Mouse (Mus musculus): ENCODE data around the gene Des.

Gene Des

DNA sequence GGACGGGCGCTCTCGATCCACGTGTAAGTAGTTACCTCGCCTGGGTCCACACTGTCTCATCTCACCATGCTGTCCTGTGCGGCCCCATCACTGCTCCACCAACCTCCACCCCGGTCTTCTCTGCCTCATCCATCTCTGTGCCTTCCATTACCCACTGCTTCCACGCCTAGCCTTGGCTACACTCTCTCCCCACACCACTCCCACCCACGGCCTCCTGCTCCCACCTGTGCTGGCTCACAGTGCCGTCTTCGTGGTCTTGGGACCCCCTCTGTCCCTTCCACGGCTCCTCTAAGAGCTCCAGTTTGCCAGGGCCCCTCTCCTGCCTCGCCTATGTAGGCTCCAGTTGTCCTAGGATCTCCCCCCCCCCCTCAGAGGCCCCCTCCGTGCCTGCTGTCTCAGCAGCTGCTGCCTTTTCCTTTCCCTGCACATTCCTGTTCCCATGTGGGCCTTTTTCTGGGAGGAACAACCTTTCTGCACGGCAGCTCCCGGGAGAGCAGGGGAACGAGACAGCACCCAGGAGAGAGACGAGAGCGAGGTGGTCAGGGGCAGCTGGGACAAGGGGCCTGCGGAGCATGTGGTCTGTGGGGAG, 25.1 kb downstream of the Des start:
- DNase-seq, result peak in 1 of 2 experiments; percentile 17

DNA sequence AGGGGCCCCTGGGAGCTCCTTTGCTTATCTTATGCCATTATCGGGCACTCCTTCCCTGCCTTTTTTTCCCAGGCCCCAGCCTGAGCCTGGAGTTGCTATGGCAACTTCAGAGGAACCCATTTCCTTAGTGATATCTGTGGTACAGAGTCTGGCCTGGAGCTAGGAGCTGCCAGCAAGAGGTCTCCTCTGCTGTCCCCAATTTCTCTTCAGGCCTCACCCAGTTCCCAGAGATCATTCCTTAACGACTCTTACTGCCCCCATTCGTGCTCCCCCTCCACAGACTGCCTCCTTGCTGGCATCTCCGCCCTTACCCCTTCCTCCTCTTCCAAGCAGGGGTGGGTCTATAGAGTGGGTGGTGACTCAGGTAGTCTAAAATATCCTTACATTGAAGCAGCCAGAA, 26.0 kb downstream of the Des start:
- peak in 1 of 2 experiments; percentile 26 for DNase-seq

DNA sequence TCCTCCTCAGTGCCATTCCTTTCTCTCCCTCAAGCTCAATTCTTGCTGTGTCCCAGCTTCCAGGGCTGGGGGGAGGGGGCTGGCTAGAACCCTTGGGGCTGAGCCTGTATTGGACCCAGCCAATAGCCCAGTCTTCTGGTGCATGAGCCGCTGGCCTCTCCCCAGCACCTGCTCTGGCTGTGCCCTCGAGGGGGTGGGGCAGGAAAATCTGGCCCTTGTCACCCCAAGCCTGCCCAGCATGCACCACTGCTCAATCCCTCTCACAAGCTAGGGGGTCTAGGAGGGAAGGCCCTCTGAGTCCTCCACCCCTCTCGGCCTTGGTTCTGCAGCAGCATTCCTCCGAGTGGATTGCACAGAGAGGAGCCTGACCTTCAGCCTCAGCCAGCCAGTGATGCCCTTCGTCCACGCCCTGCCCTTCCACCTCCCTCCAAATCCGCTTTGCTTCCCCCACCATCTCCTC, 27.4 kb downstream of the Des start:
- DNase-seq, result no peak

DNA sequence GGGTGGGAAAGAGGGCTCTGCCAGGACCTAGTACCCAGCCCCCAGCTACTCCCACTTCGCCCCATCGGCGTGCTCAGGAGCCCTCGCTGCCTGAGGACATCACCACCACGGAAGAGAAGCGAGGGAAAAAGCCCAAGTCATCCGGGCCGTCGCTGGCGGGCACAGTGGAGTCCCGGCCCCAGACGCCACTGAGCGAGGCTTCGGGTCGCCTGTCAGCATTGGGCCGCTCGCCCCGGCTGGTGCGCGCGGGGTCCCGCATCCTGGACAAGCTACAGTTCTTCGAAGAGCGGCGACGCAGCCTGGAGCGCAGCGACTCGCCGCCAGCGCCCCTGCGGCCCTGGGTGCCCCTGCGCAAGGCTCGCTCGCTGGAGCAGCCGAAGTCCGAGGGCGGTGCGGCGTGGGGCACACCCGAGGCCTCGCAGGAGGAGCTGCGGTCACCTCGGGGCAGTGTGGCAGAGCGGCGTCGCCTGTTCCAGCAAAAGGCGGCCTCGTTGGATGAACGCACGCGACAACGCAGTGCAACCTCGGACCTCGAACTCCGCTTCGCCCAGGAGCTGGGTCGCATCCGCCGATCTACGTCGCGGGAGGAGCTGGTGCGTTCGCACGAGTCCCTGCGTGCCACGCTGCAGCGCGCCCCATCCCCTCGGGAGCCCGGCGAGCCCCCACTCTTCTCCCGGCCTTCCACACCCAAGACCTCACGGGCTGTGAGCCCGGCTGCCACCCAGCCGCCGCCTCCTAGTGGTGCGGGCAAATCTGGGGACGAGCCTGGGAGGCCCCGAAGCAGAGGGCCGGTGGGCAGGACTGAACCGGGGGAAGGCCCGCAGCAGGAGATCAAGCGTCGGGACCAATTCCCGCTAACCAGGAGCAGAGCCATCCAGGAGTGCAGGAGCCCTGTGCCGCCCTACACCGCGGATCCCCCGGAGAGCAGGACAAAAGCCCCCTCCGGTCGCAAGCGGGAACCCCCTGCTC, 28.1 kb downstream of the Des start:
- DNase-seq, result no peak

DNA sequence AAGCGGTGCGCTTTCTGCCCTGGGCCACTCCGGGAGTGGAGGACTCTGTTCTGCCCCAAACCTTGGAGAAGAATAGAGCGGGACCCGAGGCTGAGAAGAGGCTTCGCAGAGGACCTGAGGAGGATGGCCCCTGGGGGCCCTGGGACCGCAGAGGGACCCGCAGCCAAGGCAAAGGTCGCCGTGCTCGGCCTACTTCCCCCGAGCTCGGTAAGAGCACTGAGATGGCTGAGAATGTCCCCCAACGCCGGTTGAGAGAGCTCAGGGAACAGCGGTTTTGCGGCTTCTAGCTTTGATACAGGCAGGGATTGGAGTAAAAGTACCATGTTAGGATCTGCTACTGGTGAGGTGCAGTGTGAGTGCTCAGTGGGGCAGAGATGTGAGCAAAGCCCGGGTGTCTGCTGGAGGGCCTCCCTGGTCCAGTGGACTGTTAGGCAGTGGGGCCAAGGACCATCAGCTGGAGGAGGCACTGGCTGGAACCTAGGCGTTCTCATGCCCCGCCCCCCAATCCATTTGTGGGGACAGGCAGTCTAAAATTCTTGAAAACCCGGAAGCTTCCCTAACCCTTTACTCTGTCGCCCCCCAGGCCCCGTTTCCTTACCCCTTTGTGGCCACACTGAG, 28.9 kb downstream of the Des start:
- DNase-seq, result no peak

DNA sequence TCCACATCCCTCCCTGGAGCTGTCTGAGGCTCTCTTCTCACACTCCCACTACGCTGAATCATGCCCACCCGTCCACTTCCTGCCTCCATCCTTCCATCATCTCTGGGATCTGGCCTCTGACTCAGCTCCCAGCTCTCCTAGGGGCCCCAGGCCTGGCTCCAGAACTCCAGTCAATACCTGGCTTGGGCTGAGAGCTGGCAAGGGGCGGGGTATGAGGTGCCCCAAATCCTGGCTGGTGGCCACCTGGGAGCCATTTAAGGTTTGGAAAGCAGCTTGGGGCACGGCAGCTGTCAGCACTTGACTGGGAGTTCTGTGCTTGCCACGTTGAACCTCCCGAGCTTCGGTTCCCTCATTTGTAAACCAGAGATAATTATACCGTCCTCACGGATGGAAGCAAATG, 33.0 kb downstream of the Des start:
- DNase-seq, result no peak

DNA sequence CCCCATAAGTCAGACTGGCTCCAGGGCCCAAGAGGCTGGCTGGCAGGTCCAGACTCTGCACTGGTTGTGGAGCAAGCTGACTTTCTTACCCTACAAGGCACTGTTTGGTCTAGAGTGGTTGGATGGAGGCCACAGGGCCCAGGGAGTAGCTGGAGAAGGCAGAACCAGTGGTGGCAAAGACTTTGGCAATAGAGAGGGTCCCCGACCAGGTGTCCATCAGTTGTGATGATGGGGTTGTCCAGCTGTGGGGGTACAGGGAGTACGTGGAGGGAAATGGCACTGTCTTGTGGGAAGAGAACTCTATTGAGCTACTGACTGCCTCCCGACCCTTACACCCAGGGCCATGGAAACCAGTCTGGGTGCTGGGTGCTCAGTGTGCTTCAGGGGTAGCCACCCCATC, 33.7 kb downstream of the Des start:
- no peak for DNase-seq

DNA sequence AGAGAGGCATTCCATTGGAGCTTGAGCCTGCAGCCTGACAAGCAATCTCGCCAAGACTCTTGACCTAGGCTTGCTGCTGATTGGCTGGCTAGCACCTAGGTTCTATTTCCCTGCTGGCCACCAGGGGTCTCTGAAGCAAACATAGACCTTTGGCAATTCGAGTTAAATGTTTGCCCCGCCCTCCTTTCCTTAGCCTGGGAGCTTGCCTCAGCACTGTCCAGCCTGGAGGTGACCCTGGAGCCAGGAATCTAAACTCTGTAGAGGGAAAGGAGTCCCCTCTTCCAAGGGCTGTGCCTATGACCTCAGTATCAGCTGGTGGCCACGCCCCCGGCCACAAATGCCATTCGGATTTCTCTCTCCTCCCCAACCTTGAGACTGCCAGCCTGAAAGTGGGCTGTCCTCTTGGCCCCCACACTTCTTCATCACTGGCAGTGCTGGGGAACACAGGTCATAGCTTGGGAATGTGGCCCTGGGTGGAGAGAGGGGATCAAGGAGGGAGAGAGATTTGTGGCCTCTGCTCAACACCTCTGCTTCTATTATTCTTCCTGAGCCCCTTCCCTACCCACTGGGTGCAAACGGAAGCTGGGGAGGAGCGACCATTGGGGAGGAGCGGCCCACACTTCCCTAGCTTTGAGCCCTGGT, 38.8 kb downstream of the Des start:
- DNase-seq, result peak; percentile 85 to 92

DNA sequence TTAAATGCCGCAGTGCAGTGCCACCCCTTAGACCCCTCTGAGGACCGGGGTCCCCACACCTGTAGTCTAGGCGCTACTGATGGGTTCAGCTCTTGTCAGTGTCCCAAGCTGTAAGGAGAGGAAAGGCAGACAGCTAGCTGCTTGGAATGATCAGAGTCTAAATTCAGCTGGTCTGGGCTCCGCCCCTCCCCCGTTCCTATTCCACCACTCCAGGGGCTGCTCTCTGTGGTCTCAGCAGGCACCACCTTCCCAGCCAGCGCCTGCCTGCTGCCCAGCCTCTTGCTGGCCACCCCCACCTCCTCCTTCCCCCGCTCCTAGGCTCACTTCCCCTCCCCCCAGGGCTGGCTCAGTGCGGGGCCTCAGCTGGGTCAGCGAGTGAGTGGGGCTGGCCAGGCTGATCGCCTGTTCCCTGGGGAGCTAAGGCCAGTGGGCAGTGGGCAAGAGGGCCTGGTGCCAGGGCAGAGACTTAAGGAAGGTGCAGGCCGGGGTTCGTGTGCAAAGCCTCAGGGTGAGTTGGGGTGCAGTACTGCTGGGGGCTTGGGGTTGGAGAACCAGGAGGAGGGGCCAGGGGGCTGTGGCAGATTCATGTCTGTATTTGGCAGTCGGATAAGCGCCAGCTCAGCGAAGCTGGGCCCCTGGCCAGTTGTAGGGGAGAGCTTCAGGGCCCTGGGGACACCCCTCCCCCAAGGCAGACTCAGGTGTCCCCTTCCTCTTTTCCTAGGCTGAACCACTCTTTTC, 39.8 kb downstream of the Des start:
- peak; percentile 55 to 81 for DNase-seq

DNA sequence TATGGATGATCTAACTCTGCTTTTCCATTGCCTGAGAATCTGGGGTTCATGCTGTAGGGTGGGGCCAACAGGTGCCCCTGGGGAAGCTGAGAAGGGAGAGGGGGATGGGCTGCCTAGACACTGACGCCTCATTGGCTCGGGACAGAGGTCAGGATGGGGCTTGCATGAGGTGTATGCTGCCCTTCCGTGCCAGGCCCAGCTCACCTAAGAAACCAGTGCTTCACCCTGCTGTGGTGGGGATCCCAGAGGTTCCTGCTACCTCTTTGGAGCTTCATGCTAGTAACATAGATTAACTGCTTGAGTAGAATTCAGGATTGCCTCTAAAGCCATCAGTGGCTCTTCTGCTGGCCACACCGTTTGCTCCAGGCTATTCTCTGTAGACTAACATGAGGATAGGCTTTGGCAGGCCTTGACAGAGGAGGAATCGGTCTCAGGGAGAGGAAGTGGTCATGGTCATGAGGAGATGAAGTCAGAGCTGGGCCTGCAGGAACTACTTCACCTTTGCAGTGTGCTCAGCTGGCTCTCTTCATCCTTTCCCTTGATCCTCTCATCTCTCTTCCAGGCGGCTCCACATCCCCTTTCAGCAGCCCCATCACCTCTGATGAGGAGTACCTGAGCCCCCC, 40.5 kb downstream of the Des start:
- DNase-seq, result peak; percentile 13 to 36

DNA sequence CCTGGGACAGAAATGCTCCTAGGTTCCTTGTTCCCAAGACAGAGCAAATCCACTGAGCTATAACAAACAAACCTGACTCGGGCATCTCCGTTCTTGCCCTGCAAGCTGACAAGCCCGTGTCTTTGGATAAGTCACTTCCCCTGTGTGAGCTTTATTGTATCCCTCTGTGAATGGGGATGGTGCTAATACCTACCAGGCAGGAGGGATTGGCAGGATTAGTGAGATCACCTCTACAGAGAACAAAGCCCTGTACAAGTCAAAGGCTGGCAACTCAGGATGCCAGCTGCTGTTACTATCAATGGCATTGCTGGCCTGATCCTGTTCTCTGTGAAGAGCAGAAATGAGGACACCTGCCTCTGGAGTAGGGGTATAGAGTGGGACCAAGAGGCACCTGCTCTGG, 45.4 kb downstream of the Des start:
- no peak for DNase-seq

DNA sequence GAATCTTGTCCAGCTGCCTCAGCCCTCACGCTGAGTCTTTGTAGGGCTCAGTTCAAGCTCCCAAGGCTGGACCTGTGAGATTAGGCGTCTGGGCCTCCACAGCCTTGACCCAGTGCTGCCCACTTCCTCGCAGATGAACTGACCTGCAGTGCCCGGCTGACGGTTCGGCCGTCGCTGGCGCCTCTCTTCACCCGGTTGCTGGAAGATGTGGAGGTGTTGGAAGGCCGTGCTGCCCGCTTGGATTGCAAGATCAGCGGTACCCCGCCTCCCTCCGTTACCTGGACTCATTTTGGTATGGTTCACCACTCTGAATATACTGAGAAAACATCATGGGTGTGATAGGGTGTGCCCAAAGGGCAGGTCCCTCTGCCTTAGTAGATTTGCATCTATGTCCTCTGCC, 46.0 kb downstream of the Des start:
- peak in 1 of 2 experiments; percentile 31 for DNase-seq

DNA sequence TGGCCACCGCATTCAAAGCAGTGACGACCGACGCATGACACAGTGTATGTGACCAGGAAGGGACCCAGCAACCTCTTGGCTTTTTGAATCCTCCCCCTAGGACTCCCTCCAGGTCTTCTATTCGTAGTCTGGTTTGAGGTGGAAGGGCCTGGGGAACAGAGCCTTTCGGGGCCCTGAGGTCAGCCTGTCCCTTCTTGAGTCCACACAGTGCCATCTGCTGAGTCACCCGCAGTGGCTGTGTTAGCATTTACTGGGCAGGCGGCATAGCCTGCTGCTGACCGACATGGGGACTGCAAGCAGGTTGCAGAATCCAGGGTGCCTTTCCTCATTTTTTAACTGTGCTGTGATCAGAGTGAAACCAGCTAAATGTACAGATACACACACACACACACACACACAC, 46.9 kb downstream of the Des start:
- no peak for DNase-seq

DNA sequence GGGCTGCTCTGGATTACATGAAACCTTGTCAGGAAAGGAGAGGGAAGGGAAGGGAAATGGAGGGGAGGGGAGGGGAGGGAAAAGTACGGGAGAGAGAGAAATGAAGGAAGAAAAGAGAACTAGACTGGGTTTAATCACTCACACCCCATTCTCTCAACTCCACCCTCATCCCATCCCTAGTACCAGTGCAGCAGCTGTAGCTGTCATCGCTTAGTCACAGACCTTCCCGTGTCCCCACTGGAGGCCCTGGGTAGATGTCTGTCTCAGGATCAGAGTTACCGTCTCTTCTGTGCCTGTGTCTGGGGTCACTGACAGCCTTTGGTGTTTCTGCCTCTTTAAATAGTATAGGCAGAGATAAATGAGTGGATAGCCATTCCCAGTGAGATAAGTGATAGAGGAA, 48.1 kb downstream of the Des start:
- no peak for DNase-seq

DNA sequence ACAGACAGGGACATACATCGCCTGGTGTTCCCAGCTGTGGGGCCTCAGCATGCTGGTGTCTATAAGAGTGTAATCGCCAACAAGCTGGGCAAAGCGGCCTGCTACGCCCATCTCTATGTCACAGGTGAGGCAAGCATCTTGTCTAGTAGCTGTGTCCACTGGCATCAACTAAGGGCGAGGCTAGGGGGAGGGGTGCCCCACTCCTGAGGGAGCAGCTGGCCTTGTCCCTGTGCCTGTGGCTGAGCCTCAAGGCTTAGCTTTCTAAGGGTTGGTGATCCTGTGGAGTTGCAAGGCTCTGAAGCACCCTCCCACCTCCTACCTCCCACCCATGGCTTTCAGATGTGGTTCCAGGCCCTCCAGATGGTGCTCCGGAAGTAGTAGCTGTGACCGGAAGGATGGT, 49.8 kb downstream of the Des start:
- DNase-seq, result peak in 1 of 2 experiments; percentile 28

DNA sequence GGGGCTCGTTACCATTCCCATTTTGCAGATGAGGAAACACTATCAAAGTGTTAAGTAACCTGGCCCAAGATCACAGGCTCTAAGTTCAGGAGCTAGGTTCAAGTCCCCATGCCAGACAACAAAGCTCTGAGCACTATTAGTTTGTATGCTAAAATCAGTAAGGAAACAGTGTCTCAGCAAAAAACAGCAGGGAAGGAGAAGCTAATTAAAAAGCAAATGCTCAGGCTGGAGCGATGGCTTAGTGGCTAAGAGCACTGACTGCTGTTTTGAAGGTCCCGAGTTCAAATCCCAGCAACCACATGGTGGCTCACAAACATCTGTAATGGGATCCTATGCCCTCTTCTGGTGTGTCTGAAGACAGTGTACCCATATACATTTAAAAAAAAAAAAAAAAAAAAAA, 52.1 kb downstream of the Des start:
- no peak for DNase-seq

DNA sequence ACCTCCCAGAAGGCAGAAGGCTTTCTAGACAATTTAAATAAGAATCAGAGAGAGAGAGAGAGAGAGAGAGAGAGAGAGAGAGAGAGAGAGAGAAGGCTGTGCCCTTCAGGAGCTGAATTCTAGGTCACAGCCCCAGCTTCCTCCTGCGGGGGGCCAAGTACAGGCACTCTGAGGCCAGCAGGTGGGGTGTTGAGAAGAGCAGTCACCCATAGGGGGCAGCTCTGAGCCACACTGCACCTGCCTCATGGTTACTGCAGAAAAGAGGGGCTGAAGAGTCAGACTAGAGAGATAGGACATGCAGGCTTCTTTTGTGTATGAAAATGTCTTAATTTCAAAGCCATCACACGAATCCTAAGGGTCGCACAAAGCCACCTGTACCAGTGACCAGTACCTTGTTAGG, 53.6 kb downstream of the Des start:
- peak in 1 of 2 experiments; percentile 34 for DNase-seq

Measured in kidney, postnatal 25 days (tissue).